Mouse (Mus musculus): ENCODE measurements around the gene Zan.
A peak's percentile ranks its signal among the peaks of the same experiment; 100 is the strongest.
"Not testable (repeated sequence)": the region's sequence is repeated elsewhere in the genome, so short reads cannot be mapped to it uniquely, and the experiment has no call there.

Zan gene

GRCm38 (mm10) chr5:137500186-137500585, 23.3 kb upstream of the Zan start:
- DNase-seq, result no peak

GRCm38 (mm10) chr5:137493831-137494230, 17.0 kb upstream of the Zan start:
- no peak for DNase-seq

- peak; percentile 74 for DNase-seq
These were observed 14.7 kb upstream of the Zan start for GRCm38 (mm10) chr5:137491559-137491958.

- DNase-seq, result no peak
These were observed 10.8 kb upstream of the Zan start for GRCm38 (mm10) chr5:137487616-137488015.

GRCm38 (mm10) chr5:137485851-137486155, 8.9 kb upstream of the Zan start:
- DNase-seq, result no peak

- no peak for DNase-seq
These were observed 8.4 kb upstream of the Zan start for GRCm38 (mm10) chr5:137485071-137485850.

GRCm38 (mm10) chr5:137481897-137482296, 5.0 kb upstream of the Zan start:
- DNase-seq, result peak; percentile 12

GRCm38 (mm10) chr5:137481138-137481537, 4.3 kb upstream of the Zan start:
- peak; percentile 65 for DNase-seq

- DNase-seq, result no peak
These were observed 2.5 kb downstream of the Zan start for GRCm38 (mm10) chr5:137474351-137474750.

GRCm38 (mm10) chr5:137472252-137472904, 4.5 kb downstream of the Zan start:
- no peak for DNase-seq

- no peak for DNase-seq
These were observed 9.9 kb downstream of the Zan start for GRCm38 (mm10) chr5:137466946-137467345.

GRCm38 (mm10) chr5:137465049-137465448, 11.8 kb downstream of the Zan start:
- no peak for DNase-seq

GRCm38 (mm10) chr5:137455866-137456591, 20.8 kb downstream of the Zan start:
- no peak for DNase-seq

- DNase-seq, result no peak
These were observed 21.7 kb downstream of the Zan start for GRCm38 (mm10) chr5:137455206-137455605.

- no peak for DNase-seq
These were observed 31.3 kb downstream of the Zan start for GRCm38 (mm10) chr5:137445536-137445935.

GRCm38 (mm10) chr5:137440216-137440855, 36.5 kb downstream of the Zan start:
- DNase-seq, result no peak

GRCm38 (mm10) chr5:137433889-137434288, 43.0 kb downstream of the Zan start:
- DNase-seq, result peak; percentile 13

GRCm38 (mm10) chr5:137430402-137430801, 46.5 kb downstream of the Zan start:
- DNase-seq, result not testable (repeated sequence)

- DNase-seq, result no peak
These were observed 51.2 kb downstream of the Zan start for GRCm38 (mm10) chr5:137425648-137426047.

- no peak for DNase-seq
These were observed 57.0 kb downstream of the Zan start for GRCm38 (mm10) chr5:137419841-137420240.

GRCm38 (mm10) chr5:137419105-137419504, 57.8 kb downstream of the Zan start:
- no peak for DNase-seq

GRCm38 (mm10) chr5:137414253-137414652, 62.6 kb downstream of the Zan start:
- DNase-seq, result no peak

GRCm38 (mm10) chr5:137411235-137411634, 65.6 kb downstream of the Zan start:
- no peak for DNase-seq
